Mouse (Mus musculus) heart, postnatal 4 days (tissue): ENCODE results near the gene Sacs. TPM values are rescaled to one million over a fixed set of nuclear protein-coding genes. Genes with fewer than 3 reads are reported as not detected.
A peak's percentile ranks its signal among the peaks of the same experiment; 100 is the strongest.

Experiments used
- DNase-seq: peaks from one replicate; pipeline ENCODE4 v3.0.0; 2021
- total RNA-seq, 2 experiments: library from RNA; stranded (reverse); gene quantifications; 2 replicates each; pipeline ENCODE4 v1.2.3; 2021

Gene Sacs
- total RNA-seq, 2 experiments from 2014 or later = 37.0 to 39.3 TPM

- DNase-seq = no peak
Measured at GRCm38 (mm10) chr14:61238751-61239150, 100.5 kb downstream of the Sacs start.

- peak; percentile 48 for DNase-seq
Measured at GRCm38 (mm10) chr14:61242611-61243010, 104.4 kb downstream of the Sacs start.

- peak; percentile 74 for DNase-seq
Measured at GRCm38 (mm10) chr14:61246444-61246843, 108.2 kb downstream of the Sacs start.

GRCm38 (mm10) chr14:61252596-61253388 is 114.5 kb downstream of the Sacs start:
- DNase-seq = peak; percentile 53

GRCm38 (mm10) chr14:61258352-61258751 is 120.1 kb downstream of the Sacs start, which contains the start of gene Sgcg:
Gene Sgcg, minus strand, starts transcription at chr14:61258490.
- DNase-seq = peak; percentile 79

GRCm38 (mm10) chr14:61259084-61259483 is 120.8 kb downstream of the Sacs start:
- DNase-seq = no peak

GRCm38 (mm10) chr14:61267908-61268475 is 129.7 kb downstream of the Sacs start:
- DNase-seq = peak; percentile 70

- no peak for DNase-seq
Measured at GRCm38 (mm10) chr14:61274414-61275198, 136.3 kb downstream of the Sacs start.

- peak; percentile 75 for DNase-seq
Measured at GRCm38 (mm10) chr14:61277285-61277684, 139.0 kb downstream of the Sacs start.

- DNase-seq = no peak
Measured at GRCm38 (mm10) chr14:61278676-61279300, 140.5 kb downstream of the Sacs start.

GRCm38 (mm10) chr14:61288606-61289286 is 150.5 kb downstream of the Sacs start:
- DNase-seq = no peak

Other genes with a start within 250 kb of the Sacs start
- 1 to 10 TPM; 6.6 to 7.0 TPM for gene Tnfrsf19, start 92.0 kb upstream of the Sacs start, total RNA-seq
- 100 to 1,000 TPM; 145 to 172 TPM for gene Sgcg, start 120.0 kb downstream of the Sacs start, total RNA-seq
- gene Arl11, start 171.3 kb downstream of the Sacs start, total RNA-seq = under 1 TPM; 0.48 to 0.68 TPM
- gene Ebpl, start 222.0 kb downstream of the Sacs start, total RNA-seq = 1 to 10 TPM; 2.0 to 2.1 TPM